Mouse (Mus musculus) cerebellum, adult (tissue): ENCODE measurements at regions not wholly inside any gene's neighbourhood (a gene's known extent, or its start where the extent isn't known, plus 50 kb on each side); places are given as distances from the start of the nearest gene placed in this dataset.

Experiments
- ATAC-seq: cut with Nextera tagmentation; 2 replicates; pipeline ENCODE4 v1.9.2; 2017; ENCODE audit warnings: mild to moderate bottlenecking, moderate library complexity, mixed read lengths; ENCODE audit not compliant: insufficient number of reproducible peaks, low FRiP score, low TSS enrichment

DNA sequence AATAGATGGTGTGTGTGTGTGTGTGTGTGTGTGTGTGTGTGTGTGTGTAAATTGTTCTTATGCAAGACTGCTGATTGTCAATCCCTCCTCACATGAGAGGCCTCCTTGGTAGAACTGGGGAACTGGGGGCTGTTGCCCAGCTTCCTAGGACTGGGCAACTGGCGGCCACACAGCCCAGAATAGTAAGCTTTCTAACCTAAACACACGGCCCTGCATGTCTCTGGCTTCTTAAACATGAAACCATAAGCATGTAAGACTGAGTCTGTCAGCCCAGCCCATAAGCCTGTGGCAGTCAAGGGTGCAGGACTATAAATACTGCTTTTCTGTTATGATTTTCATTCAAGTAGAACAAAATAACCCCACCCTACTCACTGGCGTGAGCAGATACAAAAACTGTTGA is 60.7 kb downstream of the Ifng start:
- ATAC-seq = no peak

GRCm38 (mm10) chr10:118504811-118505210 is 64.0 kb downstream of the Ifng start:
- no peak for ATAC-seq

DNA sequence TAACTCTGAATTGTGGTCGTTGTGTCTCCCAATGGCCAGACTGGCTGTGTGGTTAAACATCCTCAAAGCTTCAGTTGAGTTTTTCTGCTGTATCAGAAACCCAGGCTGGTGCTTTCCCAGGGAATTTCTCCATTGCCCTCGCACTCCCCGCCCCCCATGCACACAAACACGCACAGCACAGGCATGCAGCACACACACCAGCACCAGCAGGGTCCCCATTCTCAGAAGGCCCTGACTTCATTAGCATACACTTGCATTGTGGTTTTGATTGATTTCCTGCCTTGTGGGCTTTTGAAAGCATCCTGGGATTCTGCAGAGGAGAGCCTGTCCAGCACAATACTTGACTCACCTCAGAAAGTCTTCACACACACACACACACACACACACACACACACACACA is 65.3 kb downstream of the Ifng start:
- ATAC-seq = no peak

- peak; percentile 64; the same call in 1 of the 2 replicates for ATAC-seq
Measured at GRCm38 (mm10) chr10:118507630-118508029, 66.8 kb downstream of the Ifng start.

GRCm38 (mm10) chr10:118516839-118517238 is 76.0 kb downstream of the Ifng start:
- ATAC-seq = no peak

DNA sequence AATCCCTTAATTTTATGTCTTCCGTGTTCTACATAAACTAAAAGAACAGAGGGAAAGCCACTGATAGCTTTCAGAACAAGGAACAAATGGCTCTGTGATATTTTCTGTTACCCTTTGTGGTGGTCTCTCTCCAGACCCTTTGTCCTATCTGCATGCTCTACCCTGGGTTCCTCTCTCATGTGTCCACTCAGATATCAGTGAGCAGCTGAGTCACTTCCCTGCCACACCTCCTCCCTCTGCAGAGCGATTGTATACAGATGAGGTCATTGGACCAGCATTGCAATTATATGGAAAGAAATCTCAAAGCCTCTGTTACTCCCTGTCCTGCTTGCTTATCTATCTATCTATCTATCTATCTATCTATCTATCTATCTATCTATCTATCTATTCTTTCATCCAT is 77.1 kb downstream of the Ifng start:
- no peak for ATAC-seq

- no peak for ATAC-seq
Measured at GRCm38 (mm10) chr10:118545966-118546365, 105.1 kb downstream of the Ifng start.

DNA sequence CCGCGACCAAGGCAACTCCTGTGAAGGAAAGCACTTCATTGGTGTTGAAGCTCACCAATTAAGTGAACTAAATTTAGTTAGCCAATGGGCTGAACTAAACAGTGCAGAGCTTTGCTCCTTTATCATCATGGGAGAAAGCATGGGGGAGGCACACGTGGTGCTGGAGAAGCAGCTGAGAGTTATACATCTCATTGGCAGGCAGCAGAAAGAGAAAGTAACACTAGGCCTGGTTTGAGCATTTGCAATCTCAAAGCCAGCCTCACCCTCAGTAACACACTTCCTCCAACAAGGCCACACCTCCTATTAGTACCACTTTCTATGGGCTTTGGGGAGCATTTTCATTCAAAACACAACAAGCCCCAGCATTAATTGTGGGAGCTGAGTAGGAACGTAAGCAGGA is 109.4 kb downstream of the Ifng start:
- no peak for ATAC-seq

DNA sequence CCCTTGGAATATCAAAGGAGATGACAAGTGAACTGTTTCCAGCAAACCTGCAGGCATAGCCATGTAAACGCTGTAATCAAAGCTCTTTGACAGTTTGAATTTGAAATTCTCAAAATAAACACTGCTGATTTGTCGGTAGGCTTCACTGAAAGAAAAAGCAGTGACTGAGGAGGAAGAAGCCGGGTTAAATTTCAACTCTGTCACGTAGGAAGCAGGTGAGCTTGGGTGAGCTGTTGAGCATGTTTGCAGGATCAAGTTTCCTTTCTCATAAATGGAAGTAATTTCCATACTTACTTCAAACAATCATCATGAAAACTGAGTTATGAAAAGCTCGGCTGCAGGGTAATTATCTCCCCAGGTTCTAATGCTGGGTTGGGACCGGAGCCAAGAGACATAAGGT is 118.0 kb downstream of the Ifng start:
- no peak for ATAC-seq

DNA sequence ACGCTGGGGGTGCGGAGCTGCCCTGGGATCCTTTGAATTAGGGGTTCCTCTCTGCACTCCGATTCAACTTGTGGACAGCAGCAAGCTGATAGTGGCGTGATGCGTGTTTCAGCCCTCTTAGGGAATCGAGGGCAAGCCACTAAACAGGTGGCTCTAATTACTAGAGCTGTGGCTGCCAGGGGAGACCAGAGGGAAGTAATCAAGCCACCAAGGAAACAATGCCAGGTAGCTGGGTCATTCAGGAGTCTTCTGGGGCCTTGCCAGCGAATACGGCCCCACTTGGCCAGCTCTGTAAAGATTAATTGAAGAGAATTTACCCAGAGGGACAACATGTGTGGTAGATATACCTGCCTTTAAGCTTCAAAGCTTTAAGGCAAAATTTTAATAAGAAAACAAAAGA is 123.2 kb downstream of the Ifng start:
- ATAC-seq = no peak

DNA sequence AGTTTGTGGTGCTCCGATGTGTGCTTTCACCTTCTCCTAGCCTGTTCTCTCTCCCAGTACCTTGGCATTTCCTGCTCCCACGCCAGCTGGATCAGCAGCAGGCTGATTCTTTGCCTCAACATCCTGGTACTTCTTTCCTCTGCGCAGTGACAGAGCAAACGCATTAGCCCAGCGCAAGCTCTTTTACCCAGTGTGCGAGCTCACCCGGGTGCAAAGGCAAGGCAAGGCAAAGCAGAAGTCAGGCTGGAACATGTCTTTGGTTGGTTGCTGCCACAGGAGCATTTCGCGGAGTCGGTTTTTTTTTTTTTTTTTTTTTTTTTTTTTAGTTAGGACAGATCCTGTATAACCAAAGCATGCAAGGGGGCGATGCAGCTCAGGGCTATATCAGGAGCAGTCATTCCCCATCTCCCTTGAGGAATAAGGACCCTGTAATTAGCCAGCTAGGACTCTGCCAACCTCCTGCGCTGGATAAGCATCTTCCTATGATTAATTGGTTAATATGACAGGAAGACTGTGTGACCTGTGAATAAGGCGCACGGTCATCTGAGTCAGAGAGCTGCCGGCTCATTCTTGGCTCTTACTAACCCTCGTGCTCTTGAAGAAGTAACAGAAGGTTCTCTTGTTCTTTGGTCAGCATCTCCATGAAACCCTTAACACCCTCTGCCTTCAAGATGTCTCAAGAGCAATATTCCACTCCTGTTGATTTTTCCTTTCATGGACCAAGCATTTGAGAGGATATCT is 123.9 kb downstream of the Ifng start:
- peak; percentile 22; the same call in 1 of the 2 replicates for ATAC-seq

DNA sequence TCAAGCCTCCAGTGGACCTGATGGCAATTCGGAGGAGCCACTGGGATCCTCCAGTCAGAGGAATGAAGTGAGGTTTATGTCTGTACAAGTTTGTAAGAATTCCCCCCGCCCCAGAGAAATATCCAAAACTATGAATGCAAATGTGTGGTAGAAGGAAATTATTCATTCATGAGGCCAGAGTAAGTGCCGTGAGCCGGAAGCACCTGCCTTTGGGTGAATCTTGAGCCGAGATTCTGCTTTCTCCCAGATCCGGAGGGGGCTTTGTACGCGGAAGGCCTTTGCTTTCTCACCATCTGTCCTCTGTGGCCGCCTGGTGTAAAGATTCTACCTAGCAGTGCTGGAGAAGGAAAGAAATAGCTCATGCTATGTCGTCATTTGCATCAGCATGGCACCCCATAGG is 127.8 kb downstream of the Ifng start:
- ATAC-seq = no peak

- ATAC-seq = no peak
Measured at GRCm38 (mm10) chr10:118569424-118569823, 128.6 kb downstream of the Ifng start.

- no peak for ATAC-seq
Measured at GRCm38 (mm10) chr10:118573247-118573646, 132.4 kb downstream of the Ifng start.

DNA sequence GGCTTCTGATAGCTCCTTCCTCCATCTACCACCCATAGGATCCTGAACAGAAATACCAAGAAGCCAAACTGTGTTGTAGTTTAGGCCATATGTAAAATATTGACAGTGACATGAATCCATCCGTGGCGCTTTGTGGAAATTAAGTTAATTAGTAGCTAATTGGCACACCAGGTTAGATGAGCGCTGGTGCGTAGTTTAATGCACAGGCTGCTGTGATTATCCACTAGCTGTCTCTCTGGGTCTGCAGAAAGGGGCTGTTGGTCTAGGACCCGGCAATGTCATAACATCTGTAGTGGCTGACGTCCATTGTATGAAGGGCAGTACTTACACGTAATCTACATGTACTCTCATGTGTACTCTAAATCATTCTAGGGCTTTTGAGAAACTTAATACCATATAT is 134.7 kb downstream of the Ifng start:
- ATAC-seq = no peak

- no peak for ATAC-seq
Measured at GRCm38 (mm10) chr10:118581376-118581775, 140.5 kb downstream of the Ifng start.

- ATAC-seq = no peak
Measured at GRCm38 (mm10) chr10:118585821-118586220, 145.0 kb downstream of the Ifng start.

DNA sequence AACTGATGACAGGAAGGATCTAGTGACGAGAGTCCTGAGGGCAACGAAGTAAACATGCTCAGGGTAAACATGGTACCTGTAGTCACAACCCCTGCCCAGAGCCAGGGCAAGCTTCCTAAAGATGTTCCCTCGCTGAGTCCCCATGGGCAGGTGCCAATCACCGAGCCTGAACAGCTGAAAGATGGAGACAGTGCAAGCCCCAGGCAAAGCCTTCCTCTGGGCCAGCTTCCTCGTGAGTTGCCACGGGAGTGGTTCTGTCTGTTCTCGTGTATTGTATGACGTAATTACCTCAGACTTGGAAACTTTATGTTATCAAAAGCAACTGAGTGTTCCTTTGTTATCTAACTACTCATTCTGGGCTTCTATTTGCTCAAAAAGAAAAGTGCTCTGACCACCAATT is 147.4 kb downstream of the Ifng start:
- no peak for ATAC-seq

GRCm38 (mm10) chr10:118592648-118593368 is 152.0 kb downstream of the Ifng start:
- ATAC-seq = peak; percentile 67

DNA sequence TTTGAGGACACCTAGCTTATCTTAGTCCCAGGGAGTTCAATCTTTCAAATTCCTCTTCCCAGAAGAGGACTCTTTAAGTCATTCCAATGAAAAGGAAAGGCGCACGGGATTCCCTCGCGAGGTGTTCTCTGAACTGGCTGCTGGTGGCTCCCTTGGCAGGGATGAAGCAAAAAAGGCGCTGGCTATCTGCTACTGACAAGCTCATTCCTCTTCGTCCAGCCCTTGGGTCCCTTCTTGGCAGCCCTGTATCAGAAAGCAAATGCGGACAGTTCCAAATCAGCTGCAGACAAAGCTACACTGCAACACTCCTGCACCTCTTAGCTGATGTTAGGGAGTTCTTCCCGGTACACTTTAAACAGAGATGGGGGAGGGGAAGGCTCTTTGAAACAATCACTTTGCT is 155.4 kb downstream of the Ifng start:
- no peak for ATAC-seq

- ATAC-seq = no peak
Measured at GRCm38 (mm10) chr10:118598497-118598896, 157.7 kb downstream of the Ifng start.

- ATAC-seq = no peak
Measured at GRCm38 (mm10) chr10:118599197-118599596, 158.4 kb downstream of the Ifng start.
